Mouse (Mus musculus) forebrain, embryonic 14.5 days (tissue): ENCODE data around the gene Pgrmc2. TPM values are rescaled to one million over a fixed set of nuclear protein-coding genes. Genes with fewer than 3 reads are reported as not detected.

Experiments used
- ATAC-seq: fragments of 200-750 bp; cut with Nextera tagmentation; 2 replicates; pipeline ENCODE4 v1.8.0; 2017; ENCODE audit warnings: mild to moderate bottlenecking, moderate library complexity
- DNase-seq: peaks from one replicate; pipeline ENCODE4 v3.0.0-alpha.2; 2015; ENCODE audit warnings: low spot score
- H3K27ac ChIP-seq: fragments of 300-500 bp; sonication (generic); 2 replicates; pipeline ENCODE4 v1.5.1; 2014; ENCODE audit warnings: low read depth, mild to moderate bottlenecking, control low read depth, low read length, moderate library complexity
- H3K27me3 ChIP-seq: fragments of 300-500 bp; sonication (generic); replicated peaks from 2 replicates; pipeline ENCODE4 v1.6.1; 2014; ENCODE audit warnings: low read length, control low read depth, mixed read lengths; ENCODE audit not compliant: control insufficient read depth, insufficient read depth
- H3K36me3 ChIP-seq: fragments of 300-500 bp; sonication (generic); 2 replicates; pipeline ENCODE4 v1.6.1; 2014; ENCODE audit warnings: low read length, control low read depth; ENCODE audit not compliant: control insufficient read depth, insufficient read depth
- H3K4me1 ChIP-seq: fragments of 300-500 bp; sonication (generic); 2 replicates; pipeline ENCODE4 v1.6.1; 2014; ENCODE audit warnings: antibody characterized with exemption, low read length, control low read depth; ENCODE audit not compliant: control insufficient read depth, insufficient read depth
- H3K4me2 ChIP-seq: fragments of 300-500 bp; sonication (generic); 2 replicates; pipeline ENCODE4 v1.6.1; 2014; ENCODE audit warnings: mild to moderate bottlenecking, control low read depth, low read length
- H3K4me3 ChIP-seq: fragments of 300-500 bp; sonication (generic); 2 replicates; pipeline ENCODE4 v1.5.1; 2014; ENCODE audit warnings: low read depth, low read length, control low read depth
- H3K9ac ChIP-seq: fragments of 300-500 bp; sonication (generic); 2 replicates; pipeline ENCODE4 v1.6.1; 2014; ENCODE audit warnings: mild to moderate bottlenecking, low read length, control low read depth, moderate library complexity
- H3K9me3 ChIP-seq: fragments of 300-500 bp; sonication (generic); replicated peaks from 2 replicates; pipeline ENCODE4 v1.6.1; 2016; ENCODE audit warnings: low read length, control low read depth, mixed read lengths; ENCODE audit not compliant: control insufficient read depth
- WGBS: fragments of 180-500 bp; shearing (Covaris S2); extraction: QIAGEN DNeasy Blood & Tissue Kit; methylation state at CpG from one replicate; pipeline ENCODE4 v1.1.7; 2014; 5-methylcytosine and 5-hydroxymethylcytosine counted together
- polyA plus RNA-seq: library from polyadenylated mRNA; unstranded; fragments of >200 nt; fragmentation: Nextera tagmentation; extraction: Ambion mirVana; gene quantifications from 2 replicates; pipeline ENCODE4 v1.2.1, GENCODE M21; 2014

Pgrmc2 gene
- polyA plus RNA-seq, 1 experiment from 2014 or later = 17.5 TPM

DNA sequence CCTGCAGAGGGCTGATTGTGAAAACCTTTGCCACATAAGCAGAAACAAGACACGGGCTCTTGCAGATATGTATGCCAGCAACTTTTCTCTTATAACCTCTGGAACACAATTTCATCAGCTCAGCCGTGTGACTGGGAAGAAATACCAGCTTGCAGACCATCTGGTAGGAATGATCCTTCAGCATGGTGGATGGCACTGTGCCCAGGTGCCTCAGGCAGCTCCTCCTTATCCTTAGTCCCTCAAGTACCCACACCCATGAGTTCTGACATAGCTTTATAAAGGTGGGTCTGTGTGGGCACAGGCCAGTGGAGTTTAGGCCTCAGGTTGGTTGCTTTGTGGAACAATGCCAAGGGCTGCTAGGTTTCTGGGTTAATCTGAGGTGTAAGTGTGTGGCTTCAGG lies 24.5 kb downstream of the Pgrmc2 start:
- DNase-seq = peak; percentile 80
- 54% methylated on average over 2 of the region's 2 CpGs for WGBS
- ATAC-seq = peak; percentile 85
- no peaks in the 10 kb centered on the region; the same call in none of the 2 replicates for H3K36me3 ChIP-seq
- no peaks in the 10 kb centered on the region for H3K4me1 ChIP-seq
- no peaks in the 10 kb centered on the region for H3K27me3 ChIP-seq
- H3K27ac ChIP-seq = 0 out of 2 replicates have a peak overlapping the region, but pooled peaks have one; percentile 23
- no peaks in the 10 kb centered on the region for H3K9me3 ChIP-seq
- no peak overlapping the region for H3K4me2 ChIP-seq
- no peak overlapping the region for H3K4me3 ChIP-seq
- no peak overlapping the region for H3K9ac ChIP-seq

DNA sequence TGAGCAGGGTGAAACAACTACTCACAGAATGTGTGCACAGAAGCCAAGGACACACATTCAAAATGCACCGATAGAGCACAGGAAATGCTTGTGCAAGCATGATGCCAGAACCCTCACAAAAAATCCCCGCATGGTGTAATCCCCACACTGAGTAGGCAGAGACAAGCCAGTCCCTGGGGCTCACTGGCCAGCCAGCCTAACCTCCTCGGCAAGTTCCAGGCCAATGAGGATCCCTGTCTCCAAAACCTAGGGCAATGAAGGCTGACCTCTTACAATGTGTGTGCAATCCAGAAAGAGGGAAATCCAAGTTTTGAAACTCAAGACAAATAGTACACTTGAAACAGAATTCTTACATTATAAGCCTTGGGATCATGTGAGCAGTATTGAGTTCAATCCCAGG lies 29.5 kb downstream of the Pgrmc2 start:
- Histone ChIP-seq H3K4me3 (no peak overlapping the region), H3K27me3 (no peaks in the 10 kb centered on the region), H3K27ac (no peak overlapping the region), H3K9me3 (no peaks in the 10 kb centered on the region), H3K4me2 (no peak overlapping the region), H3K9ac (no peak overlapping the region), H3K4me1 (no peaks in the 10 kb centered on the region), H3K36me3 (no peaks in the 10 kb centered on the region)
- ATAC-seq (no peak), DNase-seq (no peak)
- WGBS = 97% methylated on average over 3 of the region's 3 CpGs

DNA sequence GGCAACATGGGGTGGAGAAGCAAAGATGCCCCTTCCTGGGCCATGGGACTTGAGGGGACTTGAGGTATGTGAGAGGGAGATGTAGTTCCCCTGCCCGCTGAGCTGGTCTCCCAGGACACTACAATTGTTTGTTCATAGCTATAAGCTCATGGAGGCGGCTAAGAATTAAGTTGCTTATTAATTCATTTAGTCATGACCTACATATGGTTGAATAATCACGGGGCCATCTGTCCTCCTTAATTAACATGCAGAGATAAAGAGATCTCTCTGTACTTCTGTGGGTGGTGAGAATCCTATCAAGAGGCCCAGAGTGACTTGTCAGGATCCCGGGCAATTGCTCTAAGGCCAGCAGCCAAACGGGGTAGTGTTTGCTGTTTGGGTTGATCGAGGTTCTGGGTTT lies 35.0 kb downstream of the Pgrmc2 start:
- Histone ChIP-seq H3K9me3 (no peaks in the 10 kb centered on the region), H3K9ac (no peak overlapping the region), H3K4me1 (no peaks in the 10 kb centered on the region), H3K4me3 (no peak overlapping the region), H3K27me3 (no peaks in the 10 kb centered on the region), H3K36me3 (no peaks in the 10 kb centered on the region), H3K4me2 (no peak overlapping the region), H3K27ac (no peak overlapping the region)
- no peak for ATAC-seq
- WGBS = 82% methylated on average over 6 of the region's 6 CpGs
- DNase-seq = peak; percentile 8

DNA sequence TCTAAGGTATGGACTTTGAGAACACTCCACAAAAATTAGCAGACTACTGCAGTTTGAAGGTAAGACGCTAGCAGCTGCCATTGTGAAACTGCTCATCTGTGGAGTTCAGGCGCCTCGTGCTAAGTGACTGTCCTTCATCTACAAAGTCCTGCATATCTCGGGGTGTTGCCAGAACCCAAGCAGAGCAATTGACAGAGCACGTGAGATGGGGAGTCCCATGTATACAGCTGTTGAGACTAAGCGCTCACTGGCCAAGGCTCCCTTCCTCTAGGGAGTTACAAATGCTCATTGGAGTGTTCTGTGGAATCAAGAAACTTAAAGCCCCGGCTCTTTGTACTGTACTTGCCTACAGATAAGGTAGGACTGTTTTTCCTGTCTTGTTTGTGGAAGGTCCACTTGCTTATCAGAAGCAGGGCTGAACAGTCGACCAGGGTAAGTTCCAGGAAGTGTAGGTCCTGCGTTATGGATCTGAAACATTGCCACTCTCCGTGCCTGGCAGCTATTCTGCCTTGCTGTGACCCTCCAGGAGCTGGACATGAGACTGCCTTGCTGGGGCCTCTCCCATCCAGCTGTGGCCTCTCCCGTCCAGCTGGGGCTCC lies 39.0 kb downstream of the Pgrmc2 start:
- WGBS = 77% methylated on average over 11 of the region's 11 CpGs
- Histone ChIP-seq H3K9ac (no peak overlapping the region), H3K36me3 (no peaks in the 10 kb centered on the region), H3K4me1 (no peaks in the 10 kb centered on the region), H3K27ac (no peak overlapping the region), H3K27me3 (no peaks in the 10 kb centered on the region), H3K4me3 (no peak overlapping the region), H3K9me3 (no peaks in the 10 kb centered on the region), H3K4me2 (no peak overlapping the region)
- ATAC-seq = no peak
- no peak for DNase-seq

DNA sequence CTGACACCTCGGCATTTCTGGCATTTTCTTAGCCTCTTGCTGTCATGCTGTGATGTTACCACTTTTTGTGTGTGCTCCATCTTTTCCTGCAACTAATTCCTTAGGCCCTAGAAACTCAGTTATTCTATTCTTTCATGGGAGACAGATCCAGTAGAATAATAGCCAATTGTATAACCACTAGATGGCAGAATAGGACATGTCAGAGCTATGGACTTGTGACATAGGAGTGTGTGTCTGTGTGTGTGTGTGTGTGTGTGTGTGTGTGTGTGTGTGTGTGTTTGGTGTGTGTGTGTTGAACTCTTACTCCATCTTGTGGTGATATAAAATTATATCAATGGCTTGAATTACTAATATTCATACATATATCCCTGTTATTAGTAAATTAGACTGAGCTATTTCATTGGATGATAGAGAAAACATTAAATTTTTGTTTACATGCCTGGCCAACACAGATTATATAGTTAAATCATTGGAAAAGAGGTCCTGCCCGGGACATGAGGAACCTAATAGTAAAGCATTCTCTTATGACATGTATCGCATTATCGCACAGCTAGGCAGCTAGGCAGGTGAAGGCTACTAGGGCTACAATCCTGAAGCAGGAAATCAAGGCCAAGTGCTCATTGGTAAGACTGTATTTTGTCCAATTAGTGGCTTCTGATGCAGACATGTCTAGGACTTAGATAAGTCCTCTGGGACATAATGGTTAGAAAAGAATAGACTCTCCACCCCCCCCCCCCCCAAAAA lies 40.5 kb downstream of the Pgrmc2 start:
- no peak overlapping the region for H3K9ac ChIP-seq
- DNase-seq (peak; percentile 84), ATAC-seq (peak; percentile 79)
- no peak overlapping the region for H3K4me2 ChIP-seq
- H3K27ac ChIP-seq = no peak overlapping the region
- H3K36me3 ChIP-seq = no peaks in the 10 kb centered on the region
- no peaks in the 10 kb centered on the region for H3K27me3 ChIP-seq
- H3K4me3 ChIP-seq = no peak overlapping the region
- no peaks in the 10 kb centered on the region for H3K9me3 ChIP-seq
- 79% methylated on average over 4 of the region's 4 CpGs for WGBS
- H3K4me1 ChIP-seq = no peaks in the 10 kb centered on the region

DNA sequence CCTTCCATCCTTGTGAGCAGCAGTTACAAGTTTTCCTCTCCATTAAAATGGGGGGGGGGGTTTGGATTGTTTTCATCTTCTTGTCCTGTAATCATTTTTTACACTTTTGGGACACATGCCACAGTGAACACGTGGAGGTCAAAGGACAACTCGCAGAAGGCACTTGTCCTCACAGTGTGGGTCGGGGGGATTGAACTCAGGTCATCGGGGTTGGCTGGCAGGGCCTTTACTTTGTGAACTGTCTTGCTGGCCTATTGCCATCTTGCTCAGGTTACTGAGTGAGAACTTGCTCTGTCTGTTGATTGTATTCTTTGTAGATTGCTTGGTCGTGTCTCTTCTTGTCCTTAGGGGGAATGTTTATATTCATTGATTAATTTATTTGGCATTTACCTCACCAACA lies 41.6 kb downstream of the Pgrmc2 start:
- ATAC-seq = no peak
- 73% methylated on average over 5 of the region's 5 CpGs for WGBS
- Histone ChIP-seq H3K9ac (no peak overlapping the region), H3K27ac (no peak overlapping the region), H3K4me3 (no peak overlapping the region), H3K27me3 (no peaks in the 10 kb centered on the region), H3K4me1 (no peaks in the 10 kb centered on the region), H3K9me3 (no peaks in the 10 kb centered on the region), H3K36me3 (no peaks in the 10 kb centered on the region), H3K4me2 (no peak overlapping the region)
- no peak for DNase-seq

DNA sequence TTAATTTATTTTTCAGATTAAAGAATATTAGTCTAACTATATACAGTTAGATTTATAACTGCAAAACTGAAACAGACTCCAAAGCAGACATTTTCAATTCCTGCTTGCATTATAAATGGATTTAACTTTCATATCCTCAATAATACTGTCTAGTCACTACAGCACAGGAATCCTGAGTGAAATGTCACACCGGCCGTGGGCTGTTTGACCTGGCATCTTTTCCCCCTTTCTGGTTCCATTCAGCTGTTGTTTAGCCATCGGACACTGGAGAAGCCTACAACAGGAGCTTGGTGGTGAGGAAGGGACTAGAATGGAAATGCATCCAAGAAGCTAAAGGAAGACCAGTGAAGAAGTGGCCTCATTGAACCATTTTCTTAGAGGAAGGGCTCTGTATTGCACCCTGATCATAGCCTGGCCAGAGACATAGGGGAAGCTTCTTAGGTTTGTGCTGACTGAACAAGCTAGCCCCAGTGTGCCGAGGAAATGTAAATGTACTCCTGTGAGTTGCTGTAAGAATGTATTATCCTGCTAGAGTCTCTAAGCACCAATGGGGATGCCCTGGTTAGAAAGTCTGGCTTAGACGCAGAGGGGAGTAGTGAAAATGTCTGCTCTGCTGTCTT lies 44.4 kb downstream of the Pgrmc2 start:
- WGBS = 64% methylated on average over 5 of the region's 5 CpGs
- DNase-seq (no peak), ATAC-seq (no peak)
- Histone ChIP-seq H3K4me1 (no peaks in the 10 kb centered on the region), H3K9ac (no peak overlapping the region), H3K36me3 (no peaks in the 10 kb centered on the region), H3K27me3 (no peaks in the 10 kb centered on the region), H3K4me3 (no peak overlapping the region), H3K4me2 (no peak overlapping the region), H3K9me3 (no peaks in the 10 kb centered on the region), H3K27ac (no peak overlapping the region)

DNA sequence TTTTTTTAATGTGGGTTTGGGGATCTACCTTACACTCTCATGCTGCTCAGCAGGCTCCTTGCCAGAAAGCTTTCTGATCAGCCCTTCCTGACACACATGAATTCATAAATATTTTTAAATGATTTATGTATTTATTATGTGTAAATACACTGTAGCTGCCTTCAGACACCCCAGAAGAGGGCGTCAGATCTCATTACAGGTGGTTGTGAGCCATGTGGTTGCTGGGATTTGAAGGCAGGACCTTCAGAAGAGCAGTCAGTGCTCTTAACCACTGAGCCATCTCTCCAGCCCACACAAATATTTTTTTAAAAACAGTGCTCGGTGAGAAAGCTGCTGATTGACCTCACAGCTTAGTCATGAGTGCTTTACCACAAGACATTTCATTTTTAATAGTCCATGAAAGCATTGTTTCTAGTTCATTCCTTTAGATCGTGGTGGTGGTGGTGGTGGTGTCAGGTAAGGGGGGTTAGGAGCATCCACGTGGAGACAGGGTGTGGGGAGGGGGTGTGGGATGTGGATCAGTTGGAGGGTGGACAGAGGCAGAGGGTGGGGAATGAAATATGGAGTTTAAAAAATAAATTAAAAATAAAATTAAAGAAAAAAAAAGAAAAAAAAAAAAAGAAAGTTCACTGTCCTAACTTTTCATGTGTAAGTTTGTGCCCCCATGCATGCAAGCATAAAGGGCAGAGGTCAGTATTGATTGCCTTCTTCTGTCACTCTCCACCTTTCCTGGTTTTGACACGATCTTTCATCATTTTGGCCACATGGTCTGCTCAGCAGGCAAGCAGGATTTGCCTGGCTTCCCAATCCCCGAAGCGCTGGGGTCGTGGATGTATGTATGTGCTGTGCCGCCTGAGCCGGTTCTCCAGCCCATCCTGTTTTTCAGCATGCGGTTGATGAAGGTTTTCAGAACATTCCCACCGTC lies 51.3 kb downstream of the Pgrmc2 start:
- H3K9me3 ChIP-seq = no peaks in the 10 kb centered on the region
- no peaks in the 10 kb centered on the region for H3K4me1 ChIP-seq
- no peaks in the 10 kb centered on the region for H3K27me3 ChIP-seq
- ATAC-seq = no peak
- no peaks in the 10 kb centered on the region for H3K36me3 ChIP-seq
- 86% methylated on average over 12 of the region's 12 CpGs for WGBS
- H3K9ac ChIP-seq = no peak overlapping the region
- H3K4me3 ChIP-seq = no peak overlapping the region
- no peak for DNase-seq
- no peak overlapping the region for H3K4me2 ChIP-seq
- no peak overlapping the region for H3K27ac ChIP-seq
